In the genomic region with DNA sequence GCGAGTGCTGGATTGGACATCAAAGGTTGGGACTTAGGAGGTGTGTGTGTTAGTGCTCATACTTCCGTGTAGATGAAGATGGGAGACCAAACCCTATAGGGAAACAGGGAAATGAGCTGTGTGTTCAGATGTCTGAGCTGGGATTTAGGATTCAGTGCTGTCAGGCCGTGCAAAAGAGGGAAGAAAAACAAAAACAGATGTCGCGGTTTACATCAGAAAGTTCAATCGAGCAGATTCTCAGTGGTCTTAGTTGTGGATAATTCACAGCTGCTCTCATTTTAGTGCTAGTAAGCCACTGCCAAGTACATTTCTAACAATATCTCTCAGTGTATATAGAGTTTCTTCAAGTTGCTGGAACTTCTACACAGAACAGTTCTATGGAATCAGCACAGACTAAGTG, we compare ENCODE assay signal across 14 mouse cellular contexts. TPM values are rescaled to one million over a fixed set of nuclear protein-coding genes. Genes with fewer than 3 reads are reported as not detected.
DNase-seq lines count a peak whose midpoint lies in the region; ATAC-seq lines count a peak whose summit lies in the region.
"Had no signal": no experiment of that assay in that cellular context is flagged by ENCODE, and none has a peak within 500 bp of the region (broad histone marks: within the 10 kb centered on the region; RNA-seq: fewer than 3 reads in every experiment).

No protein-coding gene starts in this region.

- peak; percentile 79 for DNase-seq in embryonic facial prominence, embryonic 11.5 days (ENCODE audit: low spot score)
- DNase-seq in embryonic facial prominence, embryonic 10.5 days (ENCODE audit: low spot score): no peak
- no peak for DNase-seq in lung, postnatal 25 days (ENCODE audit: low spot score)
- no peak for DNase-seq in left cerebral cortex, postnatal 10 days (ENCODE audit: extremely low spot score in 1 of 2, low spot score in 2 of 2)
- no peak for DNase-seq in heart, postnatal 14 days
- DNase-seq: kidney, postnatal 4 days; liver; lung, adult 18-20 months; thymus, postnatal 4 days had no signal

- WGBS in embryonic facial prominence, embryonic 11.5 days: 35% methylated on average over 6 of the region's 6 CpGs
- WGBS in embryonic facial prominence, embryonic 10.5 days: 55% methylated on average over 6 of the region's 6 CpGs
- WGBS in lung, embryonic 15.5 days: 53% methylated on average over 6 of the region's 6 CpGs
- WGBS in intestine, embryonic 15.5 days: 50% methylated on average over 6 of the region's 6 CpGs
- WGBS in stomach, embryonic 16.5 days: 51% methylated on average over 6 of the region's 6 CpGs

- ATAC-seq in embryonic facial prominence, embryonic 11.5 days (replicated peaks; ENCODE audit: insufficient number of reproducible peaks, low FRiP score, low TSS enrichment, low read depth): no peak
- peak; percentile 43; the same call in 1 of the 2 replicates for ATAC-seq in lung, embryonic 15.5 days (ENCODE audit: borderline replicate concordance, extremely low read depth, low FRiP score, low TSS enrichment)
- ATAC-seq in intestine, embryonic 15.5 days: peak; percentile 48; the same call in 1 of the 2 replicates
- ATAC-seq in stomach, embryonic 16.5 days (ENCODE audit: insufficient read depth, low FRiP score): peak; percentile 50; the same call in 1 of the 2 replicates
- ATAC-seq: activated CD4-positive, CD25-positive, alpha-beta regulatory T cell, adult 4 months had no signal

- H3K36me3 ChIP-seq in embryonic facial prominence, embryonic 11.5 days (replicated peaks; ENCODE audit: control insufficient read depth, insufficient read depth, low read depth, low read length): no peaks in the 10 kb centered on the region
- H3K36me3 ChIP-seq in embryonic facial prominence, embryonic 10.5 days (replicated peaks): peaks cover 25% of the 10 kb centered on the region
- peaks cover 4% of the 10 kb centered on the region for H3K36me3 ChIP-seq in lung, embryonic 15.5 days
- no peaks in the 10 kb centered on the region for H3K36me3 ChIP-seq in intestine, embryonic 15.5 days
- H3K36me3 ChIP-seq in stomach, embryonic 16.5 days (ENCODE audit: control insufficient read depth, insufficient read depth, low read length): no peaks in the 10 kb centered on the region

- no peak overlapping the region for H3K4me2 ChIP-seq in embryonic facial prominence, embryonic 11.5 days (ENCODE audit: low read depth, low read length)
- no peak overlapping the region for H3K4me2 ChIP-seq in lung, embryonic 15.5 days
- no peak overlapping the region for H3K4me2 ChIP-seq in intestine, embryonic 15.5 days (replicated peaks)
- peak overlapping the region; percentile 13; the same call in 1 of the 2 replicates for H3K4me2 ChIP-seq in stomach, embryonic 16.5 days (ENCODE audit: low read depth, low read length)
- H3K4me2 ChIP-seq: heart, embryonic 12.5 days had no signal

- H3K4me1 ChIP-seq in embryonic facial prominence, embryonic 11.5 days (ENCODE audit: control insufficient read depth, insufficient read depth, low read length): no peaks in the 10 kb centered on the region
- H3K4me1 ChIP-seq in embryonic facial prominence, embryonic 10.5 days: peaks cover 7% of the 10 kb centered on the region; the same call in 1 of the 2 replicates
- H3K4me1 ChIP-seq in lung, embryonic 15.5 days: peaks cover 6% of the 10 kb centered on the region
- H3K4me1 ChIP-seq in intestine, embryonic 15.5 days (replicated peaks): no peaks in the 10 kb centered on the region
- peaks cover 5% of the 10 kb centered on the region for H3K4me1 ChIP-seq in stomach, embryonic 16.5 days (ENCODE audit: control insufficient read depth, insufficient read depth, low read length)

- no peak overlapping the region for H3K4me3 ChIP-seq in embryonic facial prominence, embryonic 11.5 days (ENCODE audit: low read depth, low read length)
- no peak overlapping the region for H3K4me3 ChIP-seq in embryonic facial prominence, embryonic 10.5 days
- no peak overlapping the region for H3K4me3 ChIP-seq in lung, embryonic 15.5 days
- no peak overlapping the region for H3K4me3 ChIP-seq in intestine, embryonic 15.5 days (replicated peaks)
- no peak overlapping the region for H3K4me3 ChIP-seq in stomach, embryonic 16.5 days (replicated peaks; ENCODE audit: low read length)
- H3K4me3 ChIP-seq: heart, embryonic 12.5 days had no signal

- no peak overlapping the region for H3K9ac ChIP-seq in embryonic facial prominence, embryonic 11.5 days (replicated peaks; ENCODE audit: low read length)
- H3K9ac ChIP-seq in lung, embryonic 15.5 days: no peak overlapping the region
- H3K9ac ChIP-seq in intestine, embryonic 15.5 days: no peak overlapping the region
- H3K9ac ChIP-seq in stomach, embryonic 16.5 days (ENCODE audit: low read length): no peak overlapping the region
- H3K9ac ChIP-seq: heart, embryonic 12.5 days had no signal

- H3K9me3 ChIP-seq in embryonic facial prominence, embryonic 11.5 days (replicated peaks; ENCODE audit: control insufficient read depth, low read length): no peaks in the 10 kb centered on the region
- no peaks in the 10 kb centered on the region for H3K9me3 ChIP-seq in embryonic facial prominence, embryonic 10.5 days
- H3K9me3 ChIP-seq in lung, embryonic 15.5 days: no peaks in the 10 kb centered on the region
- H3K9me3 ChIP-seq in intestine, embryonic 15.5 days: no peaks in the 10 kb centered on the region
- no peaks in the 10 kb centered on the region for H3K9me3 ChIP-seq in stomach, embryonic 16.5 days (replicated peaks; ENCODE audit: control insufficient read depth, low read length)
- H3K9me3 ChIP-seq: heart, embryonic 12.5 days had no signal

- H3K27me3 ChIP-seq in embryonic facial prominence, embryonic 11.5 days (ENCODE audit: control insufficient read depth, insufficient read depth, low read length): no peaks in the 10 kb centered on the region
- no peaks in the 10 kb centered on the region for H3K27me3 ChIP-seq in embryonic facial prominence, embryonic 10.5 days (replicated peaks; ENCODE audit: low read depth, poor library complexity, severe bottlenecking)
- no peaks in the 10 kb centered on the region for H3K27me3 ChIP-seq in lung, embryonic 15.5 days
- no peaks in the 10 kb centered on the region for H3K27me3 ChIP-seq in intestine, embryonic 15.5 days (replicated peaks)
- no peaks in the 10 kb centered on the region for H3K27me3 ChIP-seq in stomach, embryonic 16.5 days (ENCODE audit: control insufficient read depth, insufficient read depth, low read length)
- H3K27me3 ChIP-seq: heart, embryonic 12.5 days had no signal

- intact Hi-C loops in left cerebral cortex, postnatal 10 days (cut with DNase I): no loop called here
- intact Hi-C loops in heart, postnatal 14 days (cut with DNase I): no loop called here

- no peak overlapping the region for H3K27ac ChIP-seq in embryonic facial prominence, embryonic 11.5 days (replicated peaks; ENCODE audit: low read depth, low read length)
- H3K27ac ChIP-seq in embryonic facial prominence, embryonic 10.5 days (replicated peaks): no peak overlapping the region
- peak overlapping the region; percentile 53 for H3K27ac ChIP-seq in lung, embryonic 15.5 days
- H3K27ac ChIP-seq in intestine, embryonic 15.5 days: peak overlapping the region; percentile 49; the same call in 1 of the 2 replicates
- H3K27ac ChIP-seq in stomach, embryonic 16.5 days (ENCODE audit: low read length): peak overlapping the region; percentile 21

RNA-seq across cellular contexts. Expression of a gene that starts 33.2 kb away (rescaled TPM):
- 37.1 and 43.9 TPM in 2 replicates for polyA plus RNA-seq in embryonic facial prominence, embryonic 11.5 days (2014; fragmentation: Nextera tagmentation; extraction: Ambion mirVana)
- polyA plus RNA-seq in embryonic facial prominence, embryonic 10.5 days (2016; fragmentation: Nextera tagmentation; extraction: Ambion mirVana): 31.0 and 36.6 TPM in 2 replicates
- polyA plus RNA-seq in lung, embryonic 15.5 days (2015; fragmentation: Nextera tagmentation; extraction: Ambion mirVana): 66.0 and 67.0 TPM in 2 replicates
- polyA plus RNA-seq in intestine, embryonic 15.5 days (2015; fragmentation: Nextera tagmentation; extraction: Ambion mirVana): 35.9 and 42.0 TPM in 2 replicates
- polyA plus RNA-seq in stomach, embryonic 16.5 days (2015; fragmentation: Nextera tagmentation; extraction: Ambion mirVana): 19.7 and 25.3 TPM in 2 replicates
- total RNA-seq in left cerebral cortex, postnatal 10 days (2021): 1 to 10 TPM; 5.5 to 6.9 TPM
- 10 to 100 TPM; 11.0 to 11.8 TPM for total RNA-seq in heart, postnatal 14 days (2021)

RNA-seq across cellular contexts. Expression of a gene that starts 42.5 kb away (rescaled TPM):
- polyA plus RNA-seq in embryonic facial prominence, embryonic 11.5 days (2014; fragmentation: Nextera tagmentation; extraction: Ambion mirVana): 34.1 and 38.7 TPM in 2 replicates
- 30.4 and 33.7 TPM in 2 replicates for polyA plus RNA-seq in embryonic facial prominence, embryonic 10.5 days (2016; fragmentation: Nextera tagmentation; extraction: Ambion mirVana)
- polyA plus RNA-seq in lung, embryonic 15.5 days (2015; fragmentation: Nextera tagmentation; extraction: Ambion mirVana): 31.0 and 34.1 TPM in 2 replicates
- polyA plus RNA-seq in intestine, embryonic 15.5 days (2015; fragmentation: Nextera tagmentation; extraction: Ambion mirVana): 50.6 and 53.7 TPM in 2 replicates
- 67.1 and 76.9 TPM in 2 replicates for polyA plus RNA-seq in stomach, embryonic 16.5 days (2015; fragmentation: Nextera tagmentation; extraction: Ambion mirVana)
- 100 to 1,000 TPM; 208 to 232 TPM for total RNA-seq in left cerebral cortex, postnatal 10 days (2021)
- 10 to 100 TPM; 47.7 to 50.7 TPM for total RNA-seq in heart, postnatal 14 days (2021)

Comparison
In these comparisons a context has a peak if more than half of its experiments do, and no peak if none do; other contexts are left out.
1. H3K27ac ChIP-seq: peak in lung, embryonic 15.5 days (single experiment), intestine, embryonic 15.5 days (single experiment) and stomach, embryonic 16.5 days (single experiment); none in embryonic facial prominence, embryonic 11.5 days (single experiment) and embryonic facial prominence, embryonic 10.5 days (single experiment).